Mouse (Mus musculus) heart, postnatal 25 days (tissue): ENCODE measurements around the gene Galns. TPM values are rescaled to one million over a fixed set of nuclear protein-coding genes. Genes with fewer than 3 reads are reported as not detected.
"Not testable (repeated sequence)": the region's sequence is repeated elsewhere in the genome, so short reads cannot be mapped to it uniquely, and the experiment has no call there.

Experiments
- DNase-seq: peaks from one replicate; pipeline ENCODE4 v3.0.0; 2022; ENCODE audit warnings: low spot score
- intact Hi-C: fragments of 180-260 bp; cut with DNase I; formaldehyde crosslinking; loops from one replicate; pipeline ENCODE4 v1.15.1; 2025
- total RNA-seq, 2 experiments: library from RNA; stranded (reverse); gene quantifications; 2 replicates each; pipeline ENCODE4 v1.2.3; 2021

Galns gene
- total RNA-seq, 2 experiments from 2014 or later = 2.9 to 3.4 TPM

DNA sequence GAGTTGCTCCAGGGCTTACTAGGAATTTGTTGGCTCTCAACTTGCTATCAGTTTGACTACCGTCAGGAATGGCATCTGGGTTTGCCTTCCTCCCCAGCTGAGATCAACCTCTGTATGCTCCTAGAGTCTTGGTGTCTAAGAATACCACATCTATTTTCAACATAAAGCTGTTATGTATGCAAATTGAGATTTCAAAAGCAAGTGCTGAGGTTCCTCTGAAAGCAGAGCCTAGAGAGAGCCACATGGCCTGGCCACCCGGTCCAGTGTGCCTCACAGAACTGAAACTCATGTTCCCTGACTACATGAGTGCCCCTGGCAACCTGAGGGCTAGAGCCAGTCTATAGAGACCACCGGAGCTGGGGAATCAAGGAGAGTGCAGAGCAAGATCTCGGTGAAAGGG lies 5.9 kb downstream of the Galns start:
- DNase-seq = no peak
- intact Hi-C loops = no loop called here

DNA sequence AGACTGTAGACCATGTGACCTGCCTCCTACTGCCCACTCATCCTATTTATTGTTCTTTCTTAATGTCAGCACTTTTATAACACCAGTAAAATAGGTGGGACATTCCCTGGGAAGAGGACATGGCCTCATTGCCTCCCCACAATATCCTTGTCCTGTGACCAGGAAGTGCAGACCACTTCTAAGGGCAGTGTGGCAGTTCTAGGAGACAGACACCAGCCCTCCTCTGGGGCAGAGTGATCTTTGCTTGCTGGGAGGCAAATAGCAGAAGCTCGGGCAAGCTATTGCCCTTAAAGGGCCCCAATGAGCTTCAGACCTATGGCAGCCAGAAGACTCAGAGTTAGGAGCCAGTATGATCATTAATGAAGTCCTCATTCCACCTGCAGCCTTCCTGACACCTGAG lies 6.6 kb downstream of the Galns start:
- intact Hi-C loops = no loop called here
- DNase-seq = no peak

DNA sequence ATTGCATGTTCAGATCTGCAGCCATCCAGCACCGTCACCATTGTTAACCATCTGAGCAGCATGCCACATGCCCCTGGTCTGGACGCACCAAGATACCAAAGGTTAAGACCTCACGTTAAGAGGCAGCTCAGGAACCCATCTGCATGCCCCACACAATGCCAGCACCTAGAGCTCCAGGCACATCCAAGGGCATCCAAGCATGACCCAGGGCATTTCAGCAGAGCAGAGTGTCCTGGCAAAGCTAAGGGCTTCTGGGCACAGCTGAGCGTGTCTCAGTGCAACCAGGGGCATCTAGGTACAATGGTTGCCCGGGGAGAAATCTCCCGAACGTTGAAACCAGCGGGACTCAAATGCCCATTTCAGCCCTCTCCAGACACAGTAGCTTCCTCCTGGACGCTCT lies 10.6 kb downstream of the Galns start:
- intact Hi-C loops = no loop called here
- DNase-seq = no peak

DNA sequence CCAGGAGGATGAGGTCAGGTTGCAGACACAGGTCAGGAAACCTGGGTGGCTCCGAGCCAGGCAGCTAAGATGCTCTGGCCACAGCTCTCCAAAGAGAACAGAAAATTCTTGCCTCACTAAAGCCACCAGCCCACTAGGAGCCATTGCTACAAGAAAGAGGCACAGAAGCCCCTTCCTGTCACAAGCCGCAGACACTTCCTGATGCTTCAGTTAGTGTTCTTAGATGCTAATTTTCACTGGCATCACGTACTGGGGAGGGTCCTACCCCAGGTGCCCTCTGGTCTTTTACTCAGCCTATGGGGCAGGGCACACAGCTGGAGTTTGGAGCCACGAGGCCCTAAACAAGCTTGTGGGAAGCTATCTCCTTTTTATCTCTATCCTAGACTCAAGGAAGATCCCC lies 15.2 kb downstream of the Galns start:
- no peak for DNase-seq
- intact Hi-C loops = no loop called here

DNA sequence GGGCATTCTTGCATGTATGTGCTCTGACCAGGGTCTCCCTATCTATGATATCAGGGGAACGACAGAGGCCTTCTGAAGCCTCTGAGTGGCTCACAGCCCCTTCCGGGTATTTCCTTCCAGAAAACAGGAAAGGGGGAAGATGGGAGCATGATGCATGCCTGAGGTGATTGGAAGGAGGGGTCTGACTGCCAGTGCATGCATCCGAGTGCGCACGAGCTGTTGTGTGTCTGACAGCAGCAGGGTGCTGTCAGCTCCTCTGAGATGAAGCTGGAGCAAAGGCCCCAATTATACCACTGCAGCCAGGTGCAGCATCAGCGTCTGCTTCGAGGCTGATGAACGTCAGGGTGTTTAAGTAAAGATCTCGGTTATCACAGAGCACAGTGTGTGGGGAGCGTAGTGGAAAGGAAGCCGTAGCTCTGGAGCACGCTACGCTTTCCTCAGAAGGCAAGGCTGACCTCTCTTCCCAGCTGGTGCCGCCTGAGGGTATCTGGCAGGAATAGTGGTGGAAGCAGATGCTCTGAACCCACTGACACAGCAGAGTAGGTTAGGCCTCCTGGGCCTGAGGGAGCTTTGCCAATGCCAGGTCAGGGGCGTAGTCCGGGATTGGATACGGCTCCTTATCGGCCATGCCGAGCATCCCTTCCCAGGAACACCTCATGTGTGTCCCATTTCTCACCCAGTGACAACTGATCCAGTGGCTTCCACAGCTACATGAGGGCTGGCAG lies 17.3 kb downstream of the Galns start:
- intact Hi-C loops = no loop called here

DNA sequence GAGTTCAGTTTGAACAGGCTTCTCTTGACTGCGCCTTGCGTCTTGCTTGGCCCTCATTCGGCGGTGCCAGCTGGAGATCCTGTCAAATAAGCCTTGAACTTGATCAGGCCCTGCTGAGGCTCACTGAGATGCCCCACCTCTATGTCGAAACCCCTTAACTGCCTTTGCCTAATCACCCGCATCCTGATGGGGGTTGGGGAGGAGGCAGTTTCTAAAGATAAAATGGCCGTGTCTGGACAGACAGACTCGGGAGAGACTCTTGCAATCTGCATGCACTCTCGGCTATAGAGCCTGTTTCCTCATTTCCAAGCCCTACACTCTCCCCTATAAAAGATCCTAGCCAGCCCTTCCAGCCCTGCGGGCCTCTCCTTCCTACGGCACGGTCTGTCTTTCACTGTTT lies 18.0 kb downstream of the Galns start:
- intact Hi-C loops = no loop called here

More for the DNA sequence above, 17.3 kb downstream of the Galns start:
- DNase-seq = no peak

DNA sequence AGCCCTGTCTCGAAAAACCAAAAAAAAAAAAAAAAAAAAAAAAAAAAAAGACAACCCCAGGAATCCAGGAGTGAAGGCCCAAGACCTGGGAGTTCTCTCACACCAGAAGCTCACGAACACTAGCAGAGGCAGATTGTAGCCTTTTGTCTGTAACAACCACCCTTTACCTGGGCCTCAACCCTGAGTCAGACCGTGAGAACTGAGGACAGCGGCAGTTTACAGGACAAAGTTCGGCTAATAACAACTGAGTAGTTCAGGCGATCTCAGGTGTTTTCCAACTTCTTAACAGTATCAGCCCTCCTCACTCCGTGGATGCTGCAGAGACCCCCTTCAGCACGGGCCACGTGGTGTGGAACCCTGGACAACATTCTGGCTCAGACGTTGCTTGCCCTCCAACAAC lies 24.5 kb downstream of the Galns start:
- no peak for DNase-seq
- intact Hi-C loops = no loop called here

More for the DNA sequence above, 18.0 kb downstream of the Galns start:
- DNase-seq = no peak

DNA sequence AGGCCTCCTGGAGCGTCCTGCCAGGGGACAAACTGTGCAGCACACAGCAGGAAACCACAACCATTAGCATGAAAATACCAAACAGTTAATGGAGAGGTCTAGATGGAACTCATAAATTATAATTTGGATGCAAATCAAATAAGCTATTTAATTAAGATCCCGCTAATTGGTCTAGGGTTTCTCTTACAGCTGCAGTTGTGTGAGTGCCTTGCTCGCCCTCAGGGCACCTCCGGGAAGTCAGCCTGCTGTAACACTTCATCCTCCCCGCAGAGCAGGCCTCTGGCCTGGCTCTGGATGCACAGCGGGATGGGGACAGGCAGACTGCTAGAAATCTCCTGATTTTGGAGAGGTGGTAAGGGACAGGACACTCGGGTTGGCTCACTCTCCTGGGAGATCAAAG lies 25.1 kb downstream of the Galns start:
- intact Hi-C loops = no loop called here
- no peak for DNase-seq

DNA sequence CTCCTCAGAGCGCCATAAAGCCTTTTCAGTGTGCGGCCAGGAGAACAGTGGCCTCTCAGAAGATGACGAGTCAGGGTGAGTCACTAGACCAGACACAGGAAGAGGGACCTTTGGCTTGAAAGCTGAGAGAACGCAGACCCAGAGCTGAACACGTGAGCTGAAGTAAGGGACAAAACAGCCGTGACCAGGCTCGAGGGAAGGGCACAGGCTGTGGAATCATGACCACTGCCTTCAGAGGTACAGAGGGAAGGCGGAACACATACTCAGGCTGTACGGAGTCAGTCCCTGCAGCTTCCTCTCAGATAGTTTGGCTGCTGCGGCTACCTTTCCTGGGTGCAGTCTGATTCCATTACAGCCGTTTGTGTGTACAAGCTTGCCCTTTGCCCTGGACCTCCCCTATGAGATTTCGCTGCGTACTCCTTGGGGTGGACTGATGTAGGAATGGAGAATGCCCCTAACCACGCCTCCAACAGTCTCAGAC lies 25.8 kb downstream of the Galns start:
- no peak for DNase-seq
- intact Hi-C loops = no loop called here

DNA sequence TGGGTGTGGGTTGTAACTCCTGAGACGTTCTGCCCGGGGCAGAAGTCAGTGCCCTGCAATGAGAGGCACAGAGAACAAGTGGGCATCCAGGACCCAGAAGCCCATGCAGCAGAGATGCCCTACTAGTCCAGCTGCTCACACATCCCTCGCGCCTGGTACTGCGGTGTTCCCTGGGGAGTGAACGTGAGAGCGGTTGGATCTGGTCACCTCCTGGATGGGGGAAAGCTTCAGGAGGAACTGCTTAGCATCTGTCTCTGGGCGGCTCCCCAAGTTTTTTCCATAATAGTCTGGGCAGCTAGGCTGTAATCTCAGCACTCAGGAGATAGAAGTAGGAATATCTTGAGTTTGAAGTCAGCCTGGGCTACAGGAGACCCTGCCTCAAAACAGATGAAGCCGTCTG lies 26.3 kb downstream of the Galns start:
- intact Hi-C loops = no loop called here
- no peak for DNase-seq

DNA sequence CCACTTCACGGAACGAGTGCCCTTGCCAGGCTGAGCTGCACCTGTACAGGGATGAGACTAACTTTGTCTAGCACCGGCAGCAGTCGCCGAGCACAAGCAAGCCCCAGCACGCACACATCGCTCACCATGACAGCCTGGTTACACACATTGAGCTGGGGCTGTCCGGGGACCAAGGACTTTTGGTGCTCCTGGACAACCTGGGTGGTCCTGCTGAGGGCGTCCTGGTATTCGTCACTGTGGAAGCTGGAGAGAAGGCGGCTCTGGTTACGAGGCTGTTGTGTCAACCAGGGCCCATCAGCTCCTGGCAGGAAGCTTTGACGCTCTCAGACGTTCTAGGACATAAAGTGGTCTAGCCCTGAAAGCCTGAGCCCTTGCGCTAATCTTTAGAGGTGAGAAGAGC lies 30.3 kb downstream of the Galns start:
- intact Hi-C loops = no loop called here
- DNase-seq = no peak

DNA sequence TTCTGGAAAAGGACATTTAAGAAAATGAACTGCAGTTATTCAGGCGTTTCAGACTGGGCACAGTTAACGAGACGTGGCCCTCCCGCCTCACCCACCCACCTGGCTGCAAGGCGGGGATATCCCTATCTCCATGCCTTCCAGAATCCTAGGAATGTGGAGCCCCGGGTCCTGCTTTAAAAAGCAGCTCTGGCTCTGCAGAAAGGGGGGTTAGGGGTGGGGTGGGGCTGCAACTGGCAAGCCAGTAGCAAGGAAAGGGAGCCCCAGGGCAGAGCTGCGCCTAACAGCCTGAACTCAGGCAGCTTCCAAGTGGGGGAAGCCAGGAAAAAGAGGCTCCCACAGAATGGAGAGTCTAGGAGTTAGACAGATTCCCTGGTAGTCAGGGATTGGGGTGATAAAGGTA lies 32.1 kb downstream of the Galns start:
- no peak for DNase-seq
- intact Hi-C loops = no loop called here

DNA sequence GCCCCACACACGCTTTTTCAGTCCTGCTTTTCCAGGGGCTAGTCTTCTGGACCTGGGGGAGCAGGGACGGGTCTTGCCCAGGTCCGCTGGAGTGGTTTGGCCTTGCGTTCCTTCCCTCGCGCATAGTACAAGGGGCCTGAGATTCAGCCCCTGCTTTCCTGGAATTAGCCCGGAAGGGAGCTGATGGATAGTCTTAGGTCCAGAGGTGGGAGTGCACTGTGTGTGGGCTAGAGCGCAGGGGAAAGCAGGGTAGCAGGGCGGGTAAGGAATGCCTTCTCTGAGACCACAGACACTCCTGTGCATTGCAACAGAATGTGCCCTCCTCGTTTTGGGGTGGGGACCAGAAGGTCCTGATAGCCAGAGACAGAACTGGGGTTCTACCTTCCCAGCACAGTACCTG lies 34.1 kb downstream of the Galns start:
- DNase-seq = no peak
- intact Hi-C loops = no loop called here

DNA sequence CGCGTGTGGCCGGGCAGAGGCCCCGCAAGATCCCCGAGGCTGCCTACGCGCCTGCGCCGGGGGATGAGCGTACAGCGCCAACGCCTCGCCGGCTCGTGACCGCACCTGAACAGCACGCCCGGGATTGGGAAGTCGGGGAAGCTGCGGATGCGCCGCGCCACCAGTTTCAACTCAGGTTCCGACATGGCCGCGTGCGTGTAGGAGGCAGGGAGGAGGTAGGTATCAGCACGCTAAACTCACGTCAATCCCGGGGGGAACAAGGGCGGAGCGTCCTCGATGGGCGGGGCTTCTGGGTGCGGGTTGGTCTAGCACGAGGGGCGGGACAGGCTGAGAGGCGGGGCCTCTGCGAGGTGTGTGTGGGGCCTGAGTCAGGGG lies 34.6 kb downstream of the Galns start, which contains the start of gene Aprt:
Gene Aprt, minus strand, starts transcription at position 262 of the 375 bp plus-strand sequence.
- intact Hi-C loops = no loop called here
- peak; percentile 87 for DNase-seq

DNA sequence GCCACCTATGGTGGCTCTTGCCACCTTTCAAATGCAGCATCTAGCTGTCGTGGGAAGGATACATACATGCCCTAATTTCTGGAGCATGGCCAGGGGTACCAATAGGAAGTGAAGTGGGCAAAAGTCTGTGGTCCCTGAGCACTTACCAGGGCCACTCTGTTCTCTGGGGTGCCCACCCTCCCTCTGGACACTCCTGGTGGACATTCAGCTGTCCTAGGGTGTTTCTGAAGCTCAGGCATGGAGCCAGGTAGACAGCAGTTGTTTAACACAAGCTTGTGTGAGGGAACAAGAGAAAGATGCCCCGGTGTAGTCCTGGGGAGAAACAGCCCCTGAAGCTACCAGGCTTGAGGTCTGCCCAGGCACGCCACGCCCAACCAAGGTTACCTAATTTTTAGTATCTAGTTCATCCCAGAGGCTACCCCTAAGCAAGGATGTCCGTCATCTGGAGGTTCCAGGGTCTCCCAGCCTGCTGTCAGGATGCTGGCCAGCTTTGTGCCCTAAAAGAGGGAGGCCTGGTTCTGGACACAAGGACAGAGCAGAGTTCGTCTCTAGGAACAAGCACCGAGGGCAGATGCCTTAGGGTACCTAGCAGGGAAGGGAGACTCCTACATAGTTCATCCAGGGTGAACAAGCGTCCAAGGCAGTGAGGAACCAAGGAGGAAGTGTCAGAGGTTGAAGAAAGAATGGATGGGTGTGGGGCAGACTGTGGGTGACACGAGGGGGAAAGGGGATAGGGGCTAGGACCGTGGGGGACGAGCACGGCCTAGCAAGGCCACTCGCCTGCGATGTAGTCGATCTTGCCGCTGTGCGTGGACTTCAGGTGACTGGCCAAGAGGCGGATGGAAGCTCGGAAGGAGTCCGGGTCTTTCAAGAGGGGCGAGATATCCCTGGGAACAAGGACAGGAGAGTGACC lies 35.3 kb downstream of the Galns start:
- no peak for DNase-seq
- intact Hi-C loops = no loop called here

DNA sequence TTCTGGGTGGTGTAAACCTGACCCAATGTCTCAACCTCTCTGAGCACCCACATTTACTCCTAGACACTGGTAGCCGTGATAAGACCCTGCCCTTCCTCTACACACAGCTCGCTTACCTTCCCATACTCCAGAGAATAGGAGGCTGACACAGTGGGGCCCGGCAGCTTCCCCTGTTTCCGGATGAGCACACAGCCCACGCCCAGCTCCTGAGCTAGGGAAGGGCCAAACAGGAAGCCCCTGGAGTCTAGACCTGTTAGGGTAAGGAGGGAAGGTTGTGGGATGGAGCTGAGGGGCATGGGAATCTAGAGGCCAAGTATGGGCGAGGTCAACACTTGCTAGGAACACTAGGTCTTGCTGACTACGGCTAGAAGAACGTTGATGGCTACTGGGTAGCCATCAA lies 36.0 kb downstream of the Galns start:
- intact Hi-C loops = no loop called here
- DNase-seq = no peak

DNA sequence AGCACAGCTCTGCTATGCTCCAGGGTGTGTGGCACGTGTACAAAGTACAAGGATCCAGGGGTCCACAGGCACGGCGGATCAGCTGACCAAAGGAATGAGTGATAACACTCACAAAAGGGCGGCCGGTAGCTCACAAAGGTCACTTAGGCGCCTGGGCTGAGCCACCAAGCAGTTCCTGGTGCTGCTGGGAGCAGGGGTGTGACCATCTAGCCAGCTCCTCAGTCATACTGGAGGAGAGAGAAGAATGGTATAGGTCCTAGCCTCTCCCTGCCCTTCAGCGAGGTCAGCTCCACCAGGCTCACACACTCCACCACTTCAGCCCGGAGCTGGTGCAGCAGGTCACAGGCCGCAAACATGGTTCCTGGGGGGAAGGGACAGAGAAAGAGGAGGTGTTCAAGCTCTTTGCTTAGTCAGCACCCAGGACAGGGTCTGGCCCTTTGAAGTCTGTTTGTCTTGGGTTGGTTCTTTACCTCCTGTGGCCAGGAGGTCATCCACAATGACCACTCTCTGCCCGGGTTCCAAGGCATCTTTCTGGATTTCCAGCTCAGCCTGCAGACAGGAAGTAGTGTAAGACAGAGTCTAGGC lies 36.5 kb downstream of the Galns start:
- DNase-seq = no peak
- intact Hi-C loops = no loop called here

DNA sequence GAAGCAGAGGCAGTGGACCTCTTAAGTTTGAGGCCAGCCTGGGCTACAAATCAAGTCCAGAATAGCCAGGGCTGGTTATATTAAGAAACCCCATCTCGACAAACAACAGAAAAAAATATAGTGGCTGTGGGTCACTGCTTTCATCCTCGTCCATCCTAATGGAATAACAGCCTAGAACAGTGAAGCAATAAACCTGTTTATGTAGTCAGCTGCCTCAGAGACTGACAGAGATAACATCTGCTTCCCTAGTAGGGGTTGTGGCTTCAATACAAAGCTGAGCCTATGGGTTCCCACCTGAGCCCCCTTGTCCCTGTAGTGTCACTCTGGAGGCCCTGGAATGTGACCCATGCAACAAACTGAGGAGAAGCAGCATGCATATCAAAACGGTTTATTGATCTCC lies 37.0 kb downstream of the Galns start:
- intact Hi-C loops = no loop called here
- DNase-seq = no peak

DNA sequence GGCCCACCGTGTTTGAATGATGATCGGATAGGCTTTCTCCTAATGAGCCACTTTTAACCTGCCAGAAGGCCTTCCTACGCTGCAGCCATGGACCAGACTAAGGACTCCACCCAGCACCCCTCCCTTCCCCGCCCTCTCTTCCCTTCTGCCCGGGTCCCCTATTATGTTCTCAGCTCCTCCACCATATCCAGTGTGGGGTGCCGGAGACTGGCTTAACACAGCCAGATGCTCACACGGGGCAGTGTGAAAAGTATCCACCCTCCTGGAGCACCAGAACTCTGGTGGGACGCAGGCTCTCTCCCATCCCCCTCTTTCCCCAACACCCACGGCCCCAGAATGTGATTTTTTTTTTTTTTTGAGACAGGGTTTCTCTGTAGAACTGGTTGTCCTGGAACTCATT lies 37.7 kb downstream of the Galns start:
- DNase-seq = no peak
- intact Hi-C loops = no loop called here

DNA sequence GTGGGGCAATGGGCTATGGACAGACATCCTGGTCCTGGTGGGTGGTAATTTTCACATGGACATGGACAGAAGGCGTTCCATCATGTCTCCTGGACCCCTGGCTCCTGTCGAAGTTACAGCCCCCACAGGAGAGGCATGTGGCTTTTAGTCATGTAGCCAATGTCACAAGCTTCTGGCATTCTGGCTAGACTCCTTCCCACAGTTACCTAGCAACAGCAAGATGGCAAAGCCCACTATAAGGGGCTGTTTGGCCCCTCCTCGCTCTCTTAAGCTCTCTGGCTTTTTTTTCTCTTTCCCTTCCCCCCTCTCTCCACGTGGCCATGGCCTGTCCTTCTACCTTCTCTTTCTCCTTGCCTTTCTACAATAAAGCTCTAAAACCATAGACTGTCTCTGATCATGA lies 38.1 kb downstream of the Galns start:
- intact Hi-C loops, DNase-seq: not testable (repeated sequence)

DNA sequence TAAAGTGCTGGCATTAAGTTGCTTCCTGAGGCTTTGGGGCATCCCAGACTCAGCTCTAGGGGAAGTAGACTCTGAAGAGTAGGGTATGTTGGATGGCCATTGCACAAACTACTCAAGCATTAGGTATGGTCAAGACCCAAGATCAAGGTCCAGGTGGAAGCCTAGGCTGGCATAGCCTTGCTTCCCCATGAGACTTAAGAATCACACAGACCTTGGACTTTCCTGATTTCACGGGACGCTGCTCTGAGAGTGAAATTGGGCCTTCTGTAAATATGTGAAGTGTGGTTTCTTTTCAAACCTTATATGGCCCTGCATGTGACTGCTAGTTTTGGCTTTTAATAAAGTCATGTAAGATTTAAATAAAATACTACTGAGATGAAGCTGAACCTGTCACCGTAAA lies 38.5 kb downstream of the Galns start:
- intact Hi-C loops = no loop called here
- DNase-seq = no peak
